Mouse (Mus musculus) cerebellum, adult 18-20 months (tissue): ENCODE measurements at regions not wholly inside any gene's neighbourhood (a gene's known extent, or its start where the extent isn't known, plus 50 kb on each side); places are given as distances from the start of the nearest gene placed in this dataset.

Experiments
- DNase-seq, 2 experiments: peaks; one replicate each; pipeline ENCODE4 v3.0.0; 2021

GRCm38 (mm10) chr4:119018573-119018972, 57.2 kb downstream of the Lao1 start:
- no peak for DNase-seq

- no peak for DNase-seq
Measured at GRCm38 (mm10) chr4:119019013-119019781, 57.8 kb downstream of the Lao1 start.

- DNase-seq, result no peak
Measured at GRCm38 (mm10) chr4:119022338-119022737, 61.0 kb downstream of the Lao1 start.

GRCm38 (mm10) chr4:119026237-119026861, 65.0 kb downstream of the Lao1 start:
- DNase-seq, result no peak

- DNase-seq, result no peak
Measured at GRCm38 (mm10) chr4:119028208-119028821, 66.9 kb downstream of the Lao1 start.

- no peak for DNase-seq
Measured at GRCm38 (mm10) chr4:119029091-119029490, 67.7 kb downstream of the Lao1 start.

- no peak for DNase-seq
Measured at GRCm38 (mm10) chr4:119029735-119030134, 68.4 kb downstream of the Lao1 start.

GRCm38 (mm10) chr4:119030865-119031264, 69.5 kb downstream of the Lao1 start:
- no peak for DNase-seq

- no peak for DNase-seq
Measured at GRCm38 (mm10) chr4:119033006-119033405, 71.6 kb downstream of the Lao1 start.

- DNase-seq, result no peak
Measured at GRCm38 (mm10) chr4:119036582-119036981, 71.9 kb upstream of the Slc2a1 start.

GRCm38 (mm10) chr4:119040041-119040440, 68.5 kb upstream of the Slc2a1 start:
- DNase-seq, result no peak

GRCm38 (mm10) chr4:119041616-119042015, 66.9 kb upstream of the Slc2a1 start:
- DNase-seq, result no peak

GRCm38 (mm10) chr4:119044005-119044677, 64.4 kb upstream of the Slc2a1 start:
- DNase-seq, result no peak

GRCm38 (mm10) chr4:119044836-119045235, 63.7 kb upstream of the Slc2a1 start:
- DNase-seq, result no peak

GRCm38 (mm10) chr4:119050867-119051353, 57.6 kb upstream of the Slc2a1 start:
- DNase-seq, result no peak

GRCm38 (mm10) chr4:119052537-119052936, 56.0 kb upstream of the Slc2a1 start:
- DNase-seq, result no peak

GRCm38 (mm10) chr4:119053241-119053640, 55.3 kb upstream of the Slc2a1 start:
- no peak for DNase-seq

GRCm38 (mm10) chr4:119053680-119054079, 54.8 kb upstream of the Slc2a1 start:
- no peak for DNase-seq

- no peak for DNase-seq
Measured at GRCm38 (mm10) chr4:119054129-119054528, 54.4 kb upstream of the Slc2a1 start.

- no peak for DNase-seq
Measured at GRCm38 (mm10) chr4:119057191-119057590, 51.3 kb upstream of the Slc2a1 start.

- DNase-seq, result peak in 1 of 2 experiments; percentile 9
Measured at GRCm38 (mm10) chr4:119057826-119058225, 50.7 kb upstream of the Slc2a1 start.
